Mouse (Mus musculus): ENCODE results near the gene Sun1. TPM values are rescaled to one million over a fixed set of nuclear protein-coding genes. Genes with fewer than 3 reads are reported as not detected.

The Sun1 gene
- polyA plus RNA-seq, 1 experiment from 2014 or later = 35.0 TPM

DNA sequence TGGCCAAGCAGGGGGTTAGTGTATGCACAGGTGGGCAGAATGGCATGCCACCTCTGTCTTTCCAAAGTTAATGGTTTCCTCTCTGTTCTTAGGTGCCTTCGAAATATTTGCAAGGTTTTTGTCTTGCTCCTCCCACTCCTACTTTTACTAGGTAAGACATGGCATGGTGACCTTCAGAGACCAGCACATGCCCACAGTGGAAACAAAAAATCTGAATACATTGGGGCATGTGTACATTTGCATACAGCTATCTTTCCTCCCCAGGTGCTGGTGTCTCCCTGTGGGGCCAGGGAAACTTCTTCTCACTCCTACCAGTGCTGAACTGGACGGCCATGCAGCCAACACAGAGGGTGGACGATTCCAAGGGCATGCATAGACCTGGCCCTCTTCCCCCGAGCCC lies 34.0 kb downstream of the Sun1 start:
- Histone ChIP-seq H3K27me3 (ENCODE audit: insufficient read depth, low read length) (no peaks in the 10 kb centered on the region), H3K27ac (no peak overlapping the region), H3K9ac (ENCODE audit: low read depth, low read length) (no peak overlapping the region), H3K9me3 (replicated peaks; ENCODE audit: low read length) (no peaks in the 10 kb centered on the region), H3K4me3 (replicated peaks; ENCODE audit: low read depth, low read length) (no peak overlapping the region), H3K36me3 (ENCODE audit: insufficient read depth, low read length) (peaks cover 57% of the 10 kb centered on the region), H3K4me2 (ENCODE audit: low read length) (no peak overlapping the region), H3K4me1 (replicated peaks; ENCODE audit: insufficient read depth, low read length) (no peaks in the 10 kb centered on the region)
- TF ChIP-seq CTCF (IDR thresholded peaks at IDR 0.05; ENCODE audit: low read depth) = no peak
- ATAC-seq (replicated peaks; ENCODE audit: low FRiP score, low read depth) (no peak), DNase-seq (ENCODE audit: low spot score) (no peak)
- 94% methylated on average over 4 of the region's 4 CpGs for WGBS

DNA sequence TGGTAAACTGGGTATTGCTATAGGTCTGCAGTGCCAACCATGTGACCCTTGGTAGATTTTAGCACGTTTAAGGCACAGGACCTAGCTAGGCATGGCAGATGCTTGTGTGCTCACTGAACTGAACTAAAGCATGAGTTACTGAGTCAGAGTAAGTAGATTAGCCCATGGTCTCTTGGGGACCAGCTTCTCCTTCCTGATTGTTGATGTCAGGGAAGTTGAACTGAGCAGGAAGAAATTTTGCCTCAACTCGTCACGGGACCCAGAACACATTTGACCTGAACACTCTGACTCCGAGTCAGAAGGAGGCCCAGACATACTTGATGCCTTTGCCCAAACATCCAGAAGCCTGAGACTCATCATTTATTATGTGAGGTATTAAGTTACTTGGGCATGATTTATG lies 37.0 kb downstream of the Sun1 start:
- DNase-seq (ENCODE audit: low spot score) (peak; percentile 16), ATAC-seq (replicated peaks; ENCODE audit: low FRiP score, low read depth) (no peak; the same call in 1 of the 2 replicates)
- Histone ChIP-seq H3K9me3 (replicated peaks; ENCODE audit: low read length) (no peaks in the 10 kb centered on the region), H3K27me3 (ENCODE audit: insufficient read depth, low read length) (no peaks in the 10 kb centered on the region), H3K4me2 (ENCODE audit: low read length) (no peak overlapping the region), H3K27ac (no peak overlapping the region), H3K4me1 (replicated peaks; ENCODE audit: insufficient read depth, low read length) (no peaks in the 10 kb centered on the region), H3K36me3 (ENCODE audit: insufficient read depth, low read length) (peaks cover 49% of the 10 kb centered on the region), H3K4me3 (replicated peaks; ENCODE audit: low read depth, low read length) (no peak overlapping the region), H3K9ac (ENCODE audit: low read depth, low read length) (no peak overlapping the region)
- WGBS = 33% methylated on average over 4 of the region's 4 CpGs
- no peak for TF ChIP-seq CTCF (IDR thresholded peaks at IDR 0.05; ENCODE audit: low read depth)

DNA sequence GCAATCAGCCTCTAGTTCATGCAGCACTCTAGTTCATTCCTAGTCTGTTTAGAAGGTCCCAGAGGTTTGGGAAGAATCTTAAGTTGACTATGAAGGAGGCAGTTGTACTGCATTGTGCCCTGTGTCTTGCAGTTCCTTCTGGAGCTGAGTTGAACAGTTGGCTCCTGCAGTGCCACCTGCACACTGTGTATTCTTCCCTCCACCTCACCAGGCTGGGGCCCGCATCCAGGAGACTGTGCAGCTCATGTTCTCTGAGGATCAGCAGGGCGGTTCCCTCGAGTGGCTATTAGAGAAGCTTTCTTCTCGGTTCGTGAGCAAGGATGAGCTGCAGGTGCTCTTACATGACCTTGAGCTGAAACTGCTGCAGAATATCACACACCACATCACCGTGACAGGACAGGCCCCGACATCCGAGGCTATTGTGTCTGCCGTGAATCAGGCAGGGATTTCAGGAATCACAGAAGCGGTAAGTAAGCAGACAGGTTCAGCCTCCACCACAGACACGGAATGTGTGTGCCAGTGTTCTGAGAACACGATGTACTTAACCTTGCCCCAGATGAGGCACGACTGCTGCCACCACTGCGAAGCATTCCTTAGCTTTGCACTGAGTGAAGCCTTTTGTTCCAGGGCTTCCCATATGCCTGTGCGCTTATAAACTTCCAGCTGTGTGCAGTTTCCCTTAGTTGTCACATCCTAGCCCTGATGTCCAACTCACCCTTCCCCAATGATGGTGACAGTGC lies 40.8 kb downstream of the Sun1 start:
- 61% methylated on average over 15 of the region's 15 CpGs for WGBS
- Histone ChIP-seq H3K4me3 (replicated peaks; ENCODE audit: low read depth, low read length) (no peak overlapping the region), H3K4me2 (ENCODE audit: low read length) (no peak overlapping the region), H3K4me1 (replicated peaks; ENCODE audit: insufficient read depth, low read length) (no peaks in the 10 kb centered on the region), H3K9ac (ENCODE audit: low read depth, low read length) (no peak overlapping the region), H3K36me3 (ENCODE audit: insufficient read depth, low read length) (peaks cover 45% of the 10 kb centered on the region), H3K27ac (no peak overlapping the region), H3K27me3 (ENCODE audit: insufficient read depth, low read length) (no peaks in the 10 kb centered on the region), H3K9me3 (replicated peaks; ENCODE audit: low read length) (no peaks in the 10 kb centered on the region)
- no peak for TF ChIP-seq CTCF (IDR thresholded peaks at IDR 0.05; ENCODE audit: low read depth)
- no peak; the same call in 1 of the 2 replicates for ATAC-seq (replicated peaks; ENCODE audit: low FRiP score, low read depth)
- peak; percentile 27 for DNase-seq (ENCODE audit: low spot score)

DNA sequence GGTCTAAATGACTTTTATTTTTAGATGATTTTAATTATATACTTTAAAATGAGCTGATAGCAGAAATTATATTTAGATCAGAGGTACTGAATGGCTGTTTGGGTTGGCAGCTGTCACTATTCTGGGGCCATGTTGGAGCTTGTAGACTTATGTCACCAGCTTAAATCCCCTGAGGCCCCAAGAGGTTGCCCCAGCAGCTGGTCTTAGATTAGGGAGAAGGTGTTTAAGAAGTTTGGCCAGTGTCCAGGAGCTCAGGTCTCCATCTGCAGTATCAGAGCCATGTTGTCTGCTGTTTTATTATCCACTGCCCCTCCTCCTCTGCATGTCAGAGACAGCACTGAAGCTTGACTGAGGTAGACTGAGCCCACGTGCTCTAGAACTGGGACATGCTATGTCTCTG lies 42.9 kb downstream of the Sun1 start:
- Histone ChIP-seq H3K9me3 (replicated peaks; ENCODE audit: low read length) (no peaks in the 10 kb centered on the region), H3K27me3 (ENCODE audit: insufficient read depth, low read length) (no peaks in the 10 kb centered on the region), H3K9ac (ENCODE audit: low read depth, low read length) (no peak overlapping the region), H3K27ac (no peak overlapping the region), H3K4me2 (ENCODE audit: low read length) (no peak overlapping the region), H3K36me3 (ENCODE audit: insufficient read depth, low read length) (peaks cover 63% of the 10 kb centered on the region), H3K4me3 (replicated peaks; ENCODE audit: low read depth, low read length) (no peak overlapping the region), H3K4me1 (replicated peaks; ENCODE audit: insufficient read depth, low read length) (no peaks in the 10 kb centered on the region)
- DNase-seq (ENCODE audit: low spot score) = no peak
- 73% methylated on average over 1 of the region's 1 CpGs for WGBS
- TF ChIP-seq CTCF (IDR thresholded peaks at IDR 0.05; ENCODE audit: low read depth) = no peak
- no peak for ATAC-seq (replicated peaks; ENCODE audit: low FRiP score, low read depth)

DNA sequence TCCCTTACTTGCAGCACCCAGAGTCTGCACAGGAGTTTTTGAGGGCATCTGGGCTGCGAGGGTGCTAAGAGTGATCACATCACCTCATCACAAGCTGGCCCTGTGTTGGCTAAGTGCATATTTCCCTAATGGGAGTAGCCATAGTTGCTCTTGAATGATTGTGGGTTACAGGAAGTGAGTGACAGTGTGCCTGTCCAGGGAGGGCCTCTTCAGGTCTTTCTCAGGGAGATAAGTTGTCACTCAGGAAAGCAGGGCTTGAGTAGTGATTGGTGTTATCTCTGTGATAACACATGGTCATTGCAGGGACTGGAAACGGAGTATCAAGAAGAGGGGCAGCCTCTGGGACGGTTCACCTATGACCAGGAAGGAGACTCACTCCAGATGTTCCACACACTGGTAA lies 47.3 kb downstream of the Sun1 start:
- Histone ChIP-seq H3K36me3 (ENCODE audit: insufficient read depth, low read length) (peaks cover 52% of the 10 kb centered on the region), H3K27ac (no peak overlapping the region), H3K9ac (ENCODE audit: low read depth, low read length) (no peak overlapping the region), H3K9me3 (replicated peaks; ENCODE audit: low read length) (no peaks in the 10 kb centered on the region), H3K4me2 (ENCODE audit: low read length) (no peak overlapping the region), H3K4me3 (replicated peaks; ENCODE audit: low read depth, low read length) (no peak overlapping the region), H3K4me1 (replicated peaks; ENCODE audit: insufficient read depth, low read length) (no peaks in the 10 kb centered on the region), H3K27me3 (ENCODE audit: insufficient read depth, low read length) (no peaks in the 10 kb centered on the region)
- ATAC-seq (replicated peaks; ENCODE audit: low FRiP score, low read depth) (no peak), DNase-seq (ENCODE audit: low spot score) (no peak)
- 96% methylated on average over 3 of the region's 3 CpGs for WGBS
- TF ChIP-seq CTCF (IDR thresholded peaks at IDR 0.05; ENCODE audit: low read depth) = no peak

DNA sequence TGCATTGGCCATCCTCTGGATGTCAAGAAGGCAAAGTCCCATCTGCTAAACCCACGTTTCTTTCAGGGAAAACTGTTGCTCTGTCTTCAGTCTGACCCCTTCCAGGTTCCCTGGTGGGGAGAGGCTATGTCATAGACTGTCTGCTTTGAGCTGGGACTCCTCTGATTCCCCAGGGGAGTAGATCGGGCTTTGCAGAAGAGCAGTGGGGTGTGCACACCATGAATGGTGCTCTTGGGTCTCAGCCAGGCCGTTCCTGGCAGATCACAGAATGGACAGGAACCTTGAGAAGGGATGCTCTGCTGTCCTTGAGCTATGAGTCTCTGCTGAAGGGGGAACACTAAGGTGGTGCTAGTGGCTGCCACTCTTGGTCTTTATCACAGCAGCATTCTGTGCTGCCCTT lies 48.4 kb downstream of the Sun1 start:
- no peak overlapping the region for H3K27ac ChIP-seq
- H3K9ac ChIP-seq (ENCODE audit: low read depth, low read length) = no peak overlapping the region
- DNase-seq (ENCODE audit: low spot score) = no peak
- ATAC-seq (replicated peaks; ENCODE audit: low FRiP score, low read depth) = no peak
- no peak overlapping the region for H3K4me3 ChIP-seq (replicated peaks; ENCODE audit: low read depth, low read length)
- H3K9me3 ChIP-seq (replicated peaks; ENCODE audit: low read length) = no peaks in the 10 kb centered on the region
- WGBS = 77% methylated on average over 3 of the region's 3 CpGs
- no peak overlapping the region for H3K4me2 ChIP-seq (ENCODE audit: low read length)
- no peak for TF ChIP-seq CTCF (IDR thresholded peaks at IDR 0.05; ENCODE audit: low read depth)
- H3K36me3 ChIP-seq (ENCODE audit: insufficient read depth, low read length) = peaks cover 52% of the 10 kb centered on the region
- peaks cover 6% of the 10 kb centered on the region for H3K4me1 ChIP-seq (replicated peaks; ENCODE audit: insufficient read depth, low read length)
- H3K27me3 ChIP-seq (ENCODE audit: insufficient read depth, low read length) = no peaks in the 10 kb centered on the region
